Mouse (Mus musculus) cortical plate, adult 2 months (tissue): ENCODE data around the gene Prdm2.

ENCODE experiments used
- CTCF ChIP-seq: fragments of 200-500 bp; IDR thresholded peaks from 2 replicates; pipeline ENCODE4 v1.5.1; 2011; ENCODE audit warnings: mild to moderate bottlenecking, control low read depth, low read length; ENCODE audit not compliant: insufficient read depth; ENCODE audit errors: extremely low read depth
- POLR2A ChIP-seq: fragments of 200-500 bp; IDR thresholded peaks from 2 replicates; pipeline ENCODE4 v1.6.1; 2011; ENCODE audit warnings: mild to moderate bottlenecking, low read length, control low read depth; ENCODE audit not compliant: insufficient read depth; ENCODE audit errors: extremely low read depth

GRCm38 (mm10) chr4:143241294-143241693 is 28.5 kb upstream of the Prdm2 start:
- TF ChIP-seq CTCF (no peak), POLR2A (no peak)
